Mouse (Mus musculus) adrenal gland, adult (tissue): ENCODE data around the gene Nudt6.

Experiments used
- DNase-seq, 2 experiments: peaks; one replicate each; pipeline ENCODE4 v3.0.0; 2022 to 2023; ENCODE audit warnings: low spot score in 1 of 2; ENCODE audit not compliant: inconsistent age in 2 of 2

Gene Nudt6

GRCm38 (mm10) chr3:37420072-37420471 is at the start of gene Nudt6:
TSS of gene Nudt6 (minus strand) at chr3:37420211.
- DNase-seq: peak; percentile 93 to 97

- no peak for DNase-seq
Measured at GRCm38 (mm10) chr3:37469353-37469752, 49.3 kb upstream of the Nudt6 start.

- DNase-seq: no peak
Measured at GRCm38 (mm10) chr3:37468170-37468569, 48.2 kb upstream of the Nudt6 start.

GRCm38 (mm10) chr3:37455992-37456391 is 36.0 kb upstream of the Nudt6 start:
- DNase-seq: no peak

GRCm38 (mm10) chr3:37443409-37443808 is 23.4 kb upstream of the Nudt6 start:
- no peak for DNase-seq

GRCm38 (mm10) chr3:37439770-37440169 is 19.8 kb upstream of the Nudt6 start:
- DNase-seq: no peak

- no peak for DNase-seq
Measured at GRCm38 (mm10) chr3:37430359-37430758, 10.3 kb upstream of the Nudt6 start.

- no peak for DNase-seq
Measured at GRCm38 (mm10) chr3:37426069-37426468, 6.1 kb upstream of the Nudt6 start.

- DNase-seq: peak in 1 of 2 experiments; percentile 41
Measured at GRCm38 (mm10) chr3:37421179-37421578, 1.2 kb upstream of the Nudt6 start.

GRCm38 (mm10) chr3:37420641-37421040 is 630 bp upstream of the Nudt6 start:
- peak; percentile 76 to 91 for DNase-seq

- peak; percentile 98 to 99 for DNase-seq
Measured at GRCm38 (mm10) chr3:37419458-37419991, 486 bp downstream of the Nudt6 start, which contains the start of gene Spata5. TSS of gene Spata5 (plus strand) at chr3:37419896.

- no peak for DNase-seq
Measured at GRCm38 (mm10) chr3:37418961-37419457, 1.0 kb downstream of the Nudt6 start.

- peak in 1 of 2 experiments; percentile 37 for DNase-seq
Measured at GRCm38 (mm10) chr3:37418341-37418740, 1.7 kb downstream of the Nudt6 start.

- DNase-seq: peak; percentile 78 to 90
Measured at GRCm38 (mm10) chr3:37414413-37414960, 5.5 kb downstream of the Nudt6 start.

GRCm38 (mm10) chr3:37413446-37413845 is 6.6 kb downstream of the Nudt6 start:
- DNase-seq: no peak

- DNase-seq: no peak
Measured at GRCm38 (mm10) chr3:37407598-37407997, 12.4 kb downstream of the Nudt6 start.

- peak; percentile 69 to 86 for DNase-seq
Measured at GRCm38 (mm10) chr3:37401729-37402610, 18.0 kb downstream of the Nudt6 start.

- peak in 1 of 2 experiments; percentile 42 for DNase-seq
Measured at GRCm38 (mm10) chr3:37398661-37399395, 21.2 kb downstream of the Nudt6 start.

- no peak for DNase-seq
Measured at GRCm38 (mm10) chr3:37397646-37398045, 22.4 kb downstream of the Nudt6 start.

GRCm38 (mm10) chr3:37396930-37397608 is 22.9 kb downstream of the Nudt6 start:
- no peak for DNase-seq

GRCm38 (mm10) chr3:37387310-37387709 is 32.7 kb downstream of the Nudt6 start:
- no peak for DNase-seq
